Mouse (Mus musculus) lung, postnatal 25 days (tissue): Measurements from ENCODE around the gene Fbf1.

ENCODE experiments used
- DNase-seq: peaks from one replicate; pipeline ENCODE4 v3.0.0; 2022; ENCODE audit warnings: low spot score

Fbf1 gene

GRCm38 (mm10) chr11:116178411-116179121 is 10.6 kb upstream of the Fbf1 start:
- peak; percentile 62 for DNase-seq

- DNase-seq = no peak
Observed at GRCm38 (mm10) chr11:116176010-116176409, 8.0 kb upstream of the Fbf1 start.

GRCm38 (mm10) chr11:116174775-116175448 is 6.9 kb upstream of the Fbf1 start:
- no peak for DNase-seq

GRCm38 (mm10) chr11:116171959-116172358 is 4.0 kb upstream of the Fbf1 start:
- DNase-seq = no peak

- DNase-seq = no peak
Observed at GRCm38 (mm10) chr11:116170003-116170800, 2.2 kb upstream of the Fbf1 start.

GRCm38 (mm10) chr11:116169214-116169613 is 1.2 kb upstream of the Fbf1 start:
- DNase-seq = no peak

GRCm38 (mm10) chr11:116167232-116167631 is 734 bp downstream of the Fbf1 start:
- no peak for DNase-seq

- DNase-seq = no peak
Observed at GRCm38 (mm10) chr11:116163002-116163401, 5.0 kb downstream of the Fbf1 start.

- DNase-seq = no peak
Observed at GRCm38 (mm10) chr11:116162146-116162545, 5.8 kb downstream of the Fbf1 start.

GRCm38 (mm10) chr11:116161312-116161711 is 6.7 kb downstream of the Fbf1 start:
- DNase-seq = no peak

GRCm38 (mm10) chr11:116150960-116151359 is 17.0 kb downstream of the Fbf1 start:
- DNase-seq = no peak

GRCm38 (mm10) chr11:116149341-116149740 is 18.6 kb downstream of the Fbf1 start:
- DNase-seq = no peak

GRCm38 (mm10) chr11:116148761-116149221 is 19.2 kb downstream of the Fbf1 start:
- no peak for DNase-seq

- peak; percentile 45 for DNase-seq
Observed at GRCm38 (mm10) chr11:116146294-116146985, 21.5 kb downstream of the Fbf1 start.

GRCm38 (mm10) chr11:116145481-116146293 is 22.3 kb downstream of the Fbf1 start:
- DNase-seq = no peak

GRCm38 (mm10) chr11:116143468-116143867 is 24.5 kb downstream of the Fbf1 start:
- DNase-seq = no peak

- no peak for DNase-seq
Observed at GRCm38 (mm10) chr11:116142211-116142991, 25.6 kb downstream of the Fbf1 start.

GRCm38 (mm10) chr11:116138468-116139138 is 29.4 kb downstream of the Fbf1 start, which contains the start of gene Mrpl38:
Gene Mrpl38 (minus strand): TSS chr11:116138868.
- peak; percentile 93 for DNase-seq

- DNase-seq = no peak
Observed at GRCm38 (mm10) chr11:116138096-116138467, 29.9 kb downstream of the Fbf1 start.

- no peak for DNase-seq
Observed at GRCm38 (mm10) chr11:116134171-116134570, 33.8 kb downstream of the Fbf1 start.
